Mouse (Mus musculus) forebrain, postnatal 0 days (tissue): ENCODE results near the gene Rabep1. TPM values are rescaled to one million over a fixed set of nuclear protein-coding genes. Genes with fewer than 3 reads are reported as not detected.
"Not testable (repeated sequence)": the region's sequence is repeated elsewhere in the genome, so short reads cannot be mapped to it uniquely, and the experiment has no call there.

Experiments used
- ATAC-seq: fragments of 200-750 bp; cut with Nextera tagmentation; 2 replicates; pipeline ENCODE4 v1.8.0; 2017; ENCODE audit warnings: mild to moderate bottlenecking, moderate library complexity
- DNase-seq: peaks from one replicate; pipeline ENCODE4 v3.0.0-alpha.2; 2015
- H3K27ac ChIP-seq: fragments of 300-500 bp; sonication (generic); 2 replicates; pipeline ENCODE4 v1.5.1; 2014; ENCODE audit warnings: low read depth, mild to moderate bottlenecking, antibody characterized with exemption, low read length, moderate library complexity, mixed read lengths
- H3K27me3 ChIP-seq: fragments of 300-500 bp; sonication (generic); 2 replicates; pipeline ENCODE4 v1.6.1; 2014; ENCODE audit warnings: mild to moderate bottlenecking, low read length, mixed read lengths; ENCODE audit not compliant: insufficient read depth
- H3K36me3 ChIP-seq: fragments of 300-500 bp; sonication (generic); 2 replicates; pipeline ENCODE4 v1.6.1; 2014; ENCODE audit warnings: mild to moderate bottlenecking, moderate library complexity; ENCODE audit not compliant: insufficient read depth
- H3K4me1 ChIP-seq: fragments of 300-500 bp; sonication (generic); 2 replicates; pipeline ENCODE4 v1.6.1; 2014; ENCODE audit warnings: antibody characterized with exemption; ENCODE audit not compliant: insufficient read depth
- H3K4me2 ChIP-seq: fragments of 300-500 bp; sonication (generic); 2 replicates; pipeline ENCODE4 v1.6.1; 2014; ENCODE audit warnings: low read depth, mild to moderate bottlenecking, moderate library complexity
- H3K4me3 ChIP-seq: fragments of 300-500 bp; sonication (generic); 2 replicates; pipeline ENCODE4 v1.5.1; 2014; ENCODE audit warnings: low read depth, low read length, mixed read lengths
- H3K9ac ChIP-seq: fragments of 300-500 bp; sonication (generic); 2 replicates; pipeline ENCODE4 v1.6.1; 2014; ENCODE audit warnings: mild to moderate bottlenecking
- H3K9me3 ChIP-seq: fragments of 300-500 bp; sonication (generic); 2 replicates; pipeline ENCODE4 v1.6.1; 2016; ENCODE audit warnings: low read length
- CTCF ChIP-seq: sonication (generic); IDR thresholded peaks from 2 replicates; pipeline ENCODE4 v1.5.1; 2016; ENCODE audit warnings: antibody characterized with exemption, control low read depth, low read depth
- WGBS: fragments of 180-500 bp; shearing (Covaris S2); extraction: QIAGEN DNeasy Blood & Tissue Kit; methylation state at CpG from one replicate; pipeline ENCODE4 v1.1.7; 2014; 5-methylcytosine and 5-hydroxymethylcytosine counted together
- polyA plus RNA-seq: library from polyadenylated mRNA; unstranded; fragments of >200 nt; fragmentation: Nextera tagmentation; extraction: Ambion mirVana; gene quantifications from 2 replicates; pipeline ENCODE4 v1.2.1, GENCODE M21; 2015
- total RNA-seq: library from RNA; depleted of rRNA; stranded (reverse); fragments of >200 nt; gene quantifications from 2 replicates; pipeline ENCODE4 v1.2.3, GENCODE M21; 2014

Gene Rabep1
- total and polyA plus RNA-seq, 2 experiments from 2014 or later: 103 to 109 TPM

GRCm38 (mm10) chr11:70891616-70892015, 47.0 kb downstream of the Rabep1 start:
- peaks cover 36% of the 10 kb centered on the region for H3K36me3 ChIP-seq
- no peak for TF ChIP-seq CTCF
- no peak overlapping the region for H3K4me3 ChIP-seq
- no peaks in the 10 kb centered on the region for H3K27me3 ChIP-seq
- H3K4me1 ChIP-seq: no peaks in the 10 kb centered on the region
- H3K27ac ChIP-seq: no peak overlapping the region
- no peak overlapping the region for H3K9ac ChIP-seq
- H3K4me2 ChIP-seq: no peak overlapping the region
- no peak for ATAC-seq
- DNase-seq: no peak
- H3K9me3 ChIP-seq: 0 out of 2 replicates have a peak, but pooled peaks cover 4% of the 10 kb centered on the region

GRCm38 (mm10) chr11:70897680-70898079, 53.1 kb downstream of the Rabep1 start:
- no peaks in the 10 kb centered on the region for H3K4me1 ChIP-seq
- DNase-seq (no peak), ATAC-seq (no peak)
- WGBS: 91% methylated on average over 3 of the region's 3 CpGs
- peaks cover 29% of the 10 kb centered on the region for H3K36me3 ChIP-seq
- TF ChIP-seq CTCF: no peak
- no peak overlapping the region for H3K4me3 ChIP-seq
- no peak overlapping the region for H3K4me2 ChIP-seq
- H3K27me3 ChIP-seq: no peaks in the 10 kb centered on the region
- no peak overlapping the region for H3K27ac ChIP-seq
- no peak overlapping the region for H3K9ac ChIP-seq
- H3K9me3 ChIP-seq: 0 out of 2 replicates have a peak, but pooled peaks cover 4% of the 10 kb centered on the region

GRCm38 (mm10) chr11:70898182-70898581, 53.6 kb downstream of the Rabep1 start:
- not testable (repeated sequence) for H3K27ac ChIP-seq, H3K9me3 ChIP-seq, H3K4me1 ChIP-seq, H3K9ac ChIP-seq, H3K27me3 ChIP-seq, DNase-seq, H3K4me2 ChIP-seq, ATAC-seq, H3K4me3 ChIP-seq
- peaks cover 26% of the 10 kb centered on the region for H3K36me3 ChIP-seq
- 99% methylated on average over 5 of the region's 5 CpGs for WGBS

GRCm38 (mm10) chr11:70906681-70907080, 62.1 kb downstream of the Rabep1 start:
- Histone ChIP-seq H3K27ac (no peak overlapping the region), H3K27me3 (no peaks in the 10 kb centered on the region), H3K36me3 (peaks cover 28% of the 10 kb centered on the region), H3K9me3 (no peaks in the 10 kb centered on the region), H3K9ac (no peak overlapping the region), H3K4me3 (no peak overlapping the region), H3K4me2 (no peak overlapping the region), H3K4me1 (no peaks in the 10 kb centered on the region)
- ATAC-seq (no peak), DNase-seq (no peak)
- 92% methylated on average over 3 of the region's 3 CpGs for WGBS
- TF ChIP-seq CTCF: no peak

GRCm38 (mm10) chr11:70911323-70911722, 66.7 kb downstream of the Rabep1 start:
- Histone ChIP-seq H3K27ac (no peak overlapping the region), H3K9me3 (no peaks in the 10 kb centered on the region), H3K4me2 (no peak overlapping the region), H3K4me1 (no peaks in the 10 kb centered on the region), H3K4me3 (no peak overlapping the region), H3K27me3 (no peaks in the 10 kb centered on the region), H3K36me3 (peaks cover 21% of the 10 kb centered on the region), H3K9ac (no peak overlapping the region)
- ATAC-seq: no peak
- DNase-seq: no peak
- WGBS: 97% methylated on average over 3 of the region's 3 CpGs
- no peak for TF ChIP-seq CTCF

GRCm38 (mm10) chr11:70911920-70912319, 67.3 kb downstream of the Rabep1 start:
- no peaks in the 10 kb centered on the region for H3K9me3 ChIP-seq
- no peak overlapping the region for H3K27ac ChIP-seq
- no peaks in the 10 kb centered on the region for H3K4me1 ChIP-seq
- no peaks in the 10 kb centered on the region for H3K27me3 ChIP-seq
- no peak overlapping the region for H3K4me2 ChIP-seq
- H3K36me3 ChIP-seq: peaks cover 25% of the 10 kb centered on the region
- TF ChIP-seq CTCF: no peak
- ATAC-seq (no peak), DNase-seq (no peak)
- H3K9ac ChIP-seq: no peak overlapping the region
- H3K4me3 ChIP-seq: no peak overlapping the region
- whole genome bisulfite sequencing: 93% methylated on average over 1 of the region's 1 CpGs

- H3K4me1 ChIP-seq: no peaks in the 10 kb centered on the region
- no peak overlapping the region for H3K4me2 ChIP-seq
- no peak for TF ChIP-seq CTCF
- DNase-seq (no peak), ATAC-seq (no peak)
- H3K9me3 ChIP-seq: no peaks in the 10 kb centered on the region
- 84% methylated on average over 2 of the region's 2 CpGs for WGBS
- peaks cover 42% of the 10 kb centered on the region for H3K36me3 ChIP-seq
- H3K9ac ChIP-seq: no peak overlapping the region
- no peak overlapping the region for H3K27ac ChIP-seq
- H3K4me3 ChIP-seq: no peak overlapping the region
- no peaks in the 10 kb centered on the region for H3K27me3 ChIP-seq
Measured at GRCm38 (mm10) chr11:70917896-70918295, 73.3 kb downstream of the Rabep1 start.

- 94% methylated on average over 4 of the region's 4 CpGs for WGBS
- no peak for ATAC-seq
- H3K36me3 ChIP-seq: peaks cover 53% of the 10 kb centered on the region
- H3K27ac ChIP-seq: no peak overlapping the region
- H3K27me3 ChIP-seq: no peaks in the 10 kb centered on the region
- no peak overlapping the region for H3K4me3 ChIP-seq
- no peaks in the 10 kb centered on the region for H3K4me1 ChIP-seq
- no peak for TF ChIP-seq CTCF
- DNase-seq: no peak
- H3K9ac ChIP-seq: no peak overlapping the region
- no peaks in the 10 kb centered on the region for H3K9me3 ChIP-seq
- H3K4me2 ChIP-seq: no peak overlapping the region
Measured at GRCm38 (mm10) chr11:70919524-70919923, 74.9 kb downstream of the Rabep1 start.
